Mouse (Mus musculus): Measurements from ENCODE around the gene Arhgap8. TPM values are rescaled to one million over a fixed set of nuclear protein-coding genes. Genes with fewer than 3 reads are reported as not detected.
"Not testable (repeated sequence)": the region's sequence is repeated elsewhere in the genome, so short reads cannot be mapped to it uniquely, and the experiment has no call there.

Arhgap8 gene
- polyA plus RNA-seq, 1 experiment from 2014 or later = 4.3 TPM

DNA sequence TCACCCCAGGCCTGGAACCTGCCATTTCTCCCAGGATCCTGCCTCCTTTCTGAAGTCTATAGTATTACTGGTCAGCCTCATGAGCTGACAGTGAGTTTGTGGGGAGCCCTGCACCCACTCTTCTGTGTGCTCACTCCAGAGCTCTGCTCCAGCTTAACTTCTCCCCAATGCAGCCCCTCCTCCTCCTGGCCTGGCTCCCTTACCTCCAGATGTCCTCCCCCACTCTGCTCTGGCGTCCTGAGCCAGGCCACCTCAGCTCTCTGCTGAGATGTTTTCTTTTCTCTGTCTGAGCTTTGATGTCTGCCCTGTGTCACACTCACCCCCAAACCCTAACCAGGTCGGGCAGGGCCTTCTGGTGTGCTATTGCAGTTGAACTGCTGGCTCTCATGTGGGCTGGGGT is 24.5 kb downstream of the Arhgap8 start:
- H3K36me3 ChIP-seq = no peaks in the 10 kb centered on the region
- no peak overlapping the region for H3K27ac ChIP-seq
- H3K4me1 ChIP-seq = peaks cover 5% of the 10 kb centered on the region; the same call in 1 of the 2 replicates
- no peak overlapping the region for H3K4me3 ChIP-seq
- no peak overlapping the region for H3K9ac ChIP-seq
- ATAC-seq (ENCODE audit: low FRiP score, low read depth) = no peak
- no peaks in the 10 kb centered on the region for H3K9me3 ChIP-seq
- no peak overlapping the region for H3K4me2 ChIP-seq (replicated peaks)
- H3K27me3 ChIP-seq (replicated peaks) = no peaks in the 10 kb centered on the region
- 12% methylated on average over 2 of the region's 2 CpGs for WGBS

DNA sequence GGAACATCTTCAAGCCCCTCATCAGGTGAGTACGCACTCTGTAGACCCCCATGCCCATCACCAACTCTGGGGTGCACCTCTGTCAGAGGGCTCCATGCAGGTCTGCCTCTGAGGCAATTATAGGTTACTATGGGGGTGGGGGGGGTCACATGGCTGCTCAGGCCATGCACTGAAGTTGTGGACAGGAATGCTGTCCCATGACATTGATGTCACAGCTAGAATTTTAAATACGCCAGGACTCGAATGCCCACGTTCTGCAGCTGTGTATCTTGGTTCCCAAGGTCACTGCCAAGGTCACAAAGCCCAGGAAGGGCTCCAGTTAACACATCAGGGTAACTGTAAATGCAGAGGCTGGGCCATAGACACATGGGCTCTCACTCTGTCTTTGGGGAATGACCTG is 26.0 kb downstream of the Arhgap8 start:
- Histone ChIP-seq H3K9me3 (no peaks in the 10 kb centered on the region), H3K4me2 (replicated peaks) (no peak overlapping the region), H3K36me3 (no peaks in the 10 kb centered on the region), H3K27ac (no peak overlapping the region), H3K9ac (no peak overlapping the region), H3K4me1 (peaks cover 5% of the 10 kb centered on the region; the same call in 1 of the 2 replicates), H3K4me3 (no peak overlapping the region), H3K27me3 (replicated peaks) (no peaks in the 10 kb centered on the region)
- 92% methylated on average over 4 of the region's 4 CpGs for WGBS
- no peak for ATAC-seq (ENCODE audit: low FRiP score, low read depth)

- Histone ChIP-seq H3K27ac (no peak overlapping the region), H3K36me3 (no peaks in the 10 kb centered on the region), H3K9ac (no peak overlapping the region), H3K9me3 (no peaks in the 10 kb centered on the region), H3K4me3 (no peak overlapping the region), H3K27me3 (replicated peaks) (0 out of 2 replicates have a peak, but pooled peaks cover 8% of the 10 kb centered on the region), H3K4me1 (peaks cover 24% of the 10 kb centered on the region), H3K4me2 (replicated peaks) (no peak overlapping the region)
- 12% methylated on average over 3 of the region's 3 CpGs for WGBS
- ATAC-seq (ENCODE audit: low FRiP score, low read depth) = peak; percentile 52; the same call in 1 of the 2 replicates
These were observed 35.1 kb downstream of the Arhgap8 start for GRCm38 (mm10) chr15:84754987-84755386.

DNA sequence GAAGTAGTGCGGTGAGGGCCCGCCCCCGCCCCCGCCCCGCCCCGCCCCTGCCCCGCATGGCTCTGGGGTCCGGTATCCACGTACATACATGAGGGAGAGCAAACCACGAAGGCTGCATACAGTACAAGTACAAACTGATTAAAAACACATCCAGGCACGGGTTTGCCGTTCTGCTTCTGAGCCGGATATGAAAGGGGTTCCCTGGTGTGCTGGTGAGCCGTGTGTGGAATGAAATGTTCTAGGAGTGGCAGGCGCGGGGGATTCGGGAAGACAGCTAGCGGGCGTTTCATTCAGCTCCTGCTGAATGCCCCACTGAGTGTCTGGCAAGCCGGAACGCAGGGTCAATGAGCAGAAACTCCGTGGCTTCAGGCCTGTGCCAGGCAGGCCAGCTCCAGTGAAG is 36.6 kb downstream of the Arhgap8 start:
- under 1% methylated on average over 22 of the region's 22 CpGs for WGBS
- Histone ChIP-seq H3K27me3 (replicated peaks) (0 out of 2 replicates have a peak, but pooled peaks cover 8% of the 10 kb centered on the region), H3K9ac (peak overlapping the region; percentile 47), H3K9me3 (no peaks in the 10 kb centered on the region), H3K4me1 (peaks cover 24% of the 10 kb centered on the region), H3K36me3 (no peaks in the 10 kb centered on the region), H3K4me3 (peak overlapping the region; percentile 29), H3K27ac (peak overlapping the region; percentile 59; the same call in 1 of the 2 replicates), H3K4me2 (replicated peaks) (peak overlapping the region; percentile 68)
- ATAC-seq (ENCODE audit: low FRiP score, low read depth) = peak; percentile 35; the same call in 1 of the 2 replicates

GRCm38 (mm10) chr15:84758493-84758892 is 38.6 kb downstream of the Arhgap8 start:
- no peak overlapping the region for H3K9ac ChIP-seq

DNA sequence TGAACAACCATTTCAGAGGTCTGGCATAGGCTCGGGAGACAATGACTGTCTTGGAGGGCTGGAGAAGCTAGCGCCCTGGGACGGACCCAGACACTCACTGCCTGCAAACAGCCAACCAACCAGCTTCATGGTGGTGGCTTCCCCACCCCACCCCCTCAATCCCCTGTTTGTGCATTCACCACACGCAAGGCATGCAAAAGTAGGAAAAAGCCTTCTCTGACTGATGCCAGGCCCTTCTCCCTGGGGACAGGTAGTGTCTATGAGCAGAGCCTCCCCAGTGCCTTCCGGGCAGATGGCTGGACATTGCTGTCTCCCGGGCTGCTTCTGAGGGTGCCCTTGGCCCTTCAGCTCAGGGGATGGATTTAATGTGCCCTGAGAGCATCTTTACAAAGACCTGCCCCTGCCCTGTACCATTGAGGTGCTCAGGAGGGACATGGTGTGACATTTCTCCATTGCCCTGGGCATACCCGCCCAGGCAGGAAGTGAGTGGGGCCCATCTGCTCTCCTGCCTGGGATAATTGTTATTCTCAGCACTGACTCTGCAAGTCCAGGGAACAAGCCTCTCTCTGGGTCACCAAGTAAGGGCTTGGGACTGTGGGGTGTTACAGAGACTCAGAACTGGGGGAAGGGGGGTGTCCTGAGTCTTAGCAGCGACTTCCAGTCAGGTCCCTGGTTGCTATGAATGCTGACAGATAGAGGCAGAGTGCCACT is 43.0 kb downstream of the Arhgap8 start:
- Histone ChIP-seq H3K27ac (peak overlapping the region; percentile 3; the same call in 1 of the 2 replicates), H3K36me3 (no peaks in the 10 kb centered on the region), H3K4me2 (replicated peaks) (0 out of 2 replicates have a peak overlapping the region, but pooled peaks have one; percentile 16), H3K9ac (no peak overlapping the region), H3K27me3 (replicated peaks) (no peaks in the 10 kb centered on the region), H3K4me1 (peaks cover 16% of the 10 kb centered on the region), H3K9me3 (no peaks in the 10 kb centered on the region), H3K4me3 (no peak overlapping the region)
- peak; percentile 61 for ATAC-seq (ENCODE audit: low FRiP score, low read depth)
- 46% methylated on average over 8 of the region's 8 CpGs for WGBS

More at GRCm38 (mm10) chr15:84758493-84758892, 38.6 kb downstream of the Arhgap8 start:
- Histone ChIP-seq H3K4me3 (no peak overlapping the region), H3K36me3 (no peaks in the 10 kb centered on the region), H3K4me2 (replicated peaks) (no peak overlapping the region), H3K27ac (no peak overlapping the region), H3K4me1 (peaks cover 25% of the 10 kb centered on the region), H3K9me3 (no peaks in the 10 kb centered on the region), H3K27me3 (replicated peaks) (0 out of 2 replicates have a peak, but pooled peaks cover 8% of the 10 kb centered on the region)
- ATAC-seq (ENCODE audit: low FRiP score, low read depth) = no peak
- 32% methylated on average over 4 of the region's 4 CpGs for WGBS

DNA sequence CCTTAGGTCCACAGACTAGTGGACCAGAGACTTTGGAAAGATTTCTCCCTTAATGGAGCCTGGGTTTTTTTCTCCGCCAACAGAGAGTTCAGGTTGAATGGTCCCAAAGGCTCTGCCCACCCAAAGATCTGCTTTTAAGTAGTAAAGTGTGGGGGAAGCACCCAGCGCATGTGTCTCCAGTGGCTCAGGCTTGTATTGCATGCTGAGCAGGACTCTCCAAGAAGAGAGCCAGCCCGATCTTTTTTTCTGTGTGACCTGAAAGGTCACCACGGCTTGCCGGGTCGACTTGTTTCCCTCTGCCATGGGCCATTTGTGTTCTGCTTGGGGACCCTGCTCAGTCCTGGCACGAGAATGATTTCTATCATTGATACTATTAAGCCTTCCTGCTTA is 43.6 kb downstream of the Arhgap8 start:
- H3K27ac ChIP-seq = peak overlapping the region; percentile 3; the same call in 1 of the 2 replicates
- 21% methylated on average over 7 of the region's 7 CpGs for WGBS
- H3K4me2 ChIP-seq (replicated peaks) = 0 out of 2 replicates have a peak overlapping the region, but pooled peaks have one; percentile 16
- no peaks in the 10 kb centered on the region for H3K9me3 ChIP-seq
- no peaks in the 10 kb centered on the region for H3K27me3 ChIP-seq (replicated peaks)
- no peak overlapping the region for H3K9ac ChIP-seq
- no peak for ATAC-seq (ENCODE audit: low FRiP score, low read depth)
- peaks cover 16% of the 10 kb centered on the region for H3K4me1 ChIP-seq
- H3K4me3 ChIP-seq = no peak overlapping the region
- H3K36me3 ChIP-seq = no peaks in the 10 kb centered on the region

DNA sequence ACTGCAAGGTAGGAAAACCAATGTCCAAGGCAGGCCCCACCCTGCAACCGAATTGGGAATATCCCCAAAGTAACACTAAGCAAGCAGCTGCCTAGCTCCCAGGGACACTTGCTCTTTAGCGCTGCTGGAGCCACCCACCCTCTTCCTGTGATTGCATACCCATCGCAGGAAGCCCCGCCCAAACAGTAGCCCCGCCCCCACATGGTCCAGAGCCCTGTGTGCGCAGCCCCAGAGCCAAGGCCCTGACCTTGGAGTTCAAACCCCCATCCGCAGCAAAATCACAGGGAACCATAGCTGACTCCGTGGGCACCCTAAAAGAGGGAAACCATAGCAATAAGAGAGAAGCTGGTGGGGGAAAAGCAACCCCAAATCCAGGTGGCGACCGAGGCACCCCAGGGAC is 46.8 kb downstream of the Arhgap8 start:
- Histone ChIP-seq H3K4me2 (replicated peaks) (no peak overlapping the region), H3K36me3 (no peaks in the 10 kb centered on the region), H3K27ac (no peak overlapping the region), H3K27me3 (replicated peaks) (no peaks in the 10 kb centered on the region), H3K9ac (no peak overlapping the region), H3K4me3 (no peak overlapping the region), H3K9me3 (no peaks in the 10 kb centered on the region), H3K4me1 (peaks cover 20% of the 10 kb centered on the region)
- ATAC-seq (ENCODE audit: low FRiP score, low read depth) = no peak
- 41% methylated on average over 10 of the region's 10 CpGs for WGBS

DNA sequence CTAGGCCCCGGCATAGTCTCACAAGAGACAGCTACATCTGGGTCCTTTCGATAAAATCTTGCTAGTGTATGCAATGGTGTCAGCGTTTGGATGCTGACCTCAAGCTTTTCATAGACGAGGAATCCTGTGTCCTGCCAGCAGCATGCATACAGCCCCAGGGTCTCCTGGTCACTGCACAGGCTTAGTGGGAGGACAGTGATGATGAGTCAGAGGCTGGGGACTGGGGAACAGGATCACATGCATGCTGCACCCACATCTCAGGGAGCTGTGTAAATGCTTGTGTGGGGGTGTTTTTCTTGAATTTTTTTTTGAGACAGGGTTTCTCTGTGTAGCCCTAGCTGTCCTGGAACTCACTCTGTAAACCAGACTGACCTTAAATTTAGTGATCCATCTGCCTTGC is 48.7 kb downstream of the Arhgap8 start:
- H3K4me2 ChIP-seq (replicated peaks); H3K36me3 ChIP-seq; H3K9ac ChIP-seq; H3K4me3 ChIP-seq; H3K27ac ChIP-seq; H3K9me3 ChIP-seq; H3K27me3 ChIP-seq (replicated peaks); ATAC-seq (ENCODE audit: low FRiP score, low read depth): not testable (repeated sequence)
- 89% methylated on average over 4 of the region's 4 CpGs for WGBS
- H3K4me1 ChIP-seq = peaks cover 26% of the 10 kb centered on the region

DNA sequence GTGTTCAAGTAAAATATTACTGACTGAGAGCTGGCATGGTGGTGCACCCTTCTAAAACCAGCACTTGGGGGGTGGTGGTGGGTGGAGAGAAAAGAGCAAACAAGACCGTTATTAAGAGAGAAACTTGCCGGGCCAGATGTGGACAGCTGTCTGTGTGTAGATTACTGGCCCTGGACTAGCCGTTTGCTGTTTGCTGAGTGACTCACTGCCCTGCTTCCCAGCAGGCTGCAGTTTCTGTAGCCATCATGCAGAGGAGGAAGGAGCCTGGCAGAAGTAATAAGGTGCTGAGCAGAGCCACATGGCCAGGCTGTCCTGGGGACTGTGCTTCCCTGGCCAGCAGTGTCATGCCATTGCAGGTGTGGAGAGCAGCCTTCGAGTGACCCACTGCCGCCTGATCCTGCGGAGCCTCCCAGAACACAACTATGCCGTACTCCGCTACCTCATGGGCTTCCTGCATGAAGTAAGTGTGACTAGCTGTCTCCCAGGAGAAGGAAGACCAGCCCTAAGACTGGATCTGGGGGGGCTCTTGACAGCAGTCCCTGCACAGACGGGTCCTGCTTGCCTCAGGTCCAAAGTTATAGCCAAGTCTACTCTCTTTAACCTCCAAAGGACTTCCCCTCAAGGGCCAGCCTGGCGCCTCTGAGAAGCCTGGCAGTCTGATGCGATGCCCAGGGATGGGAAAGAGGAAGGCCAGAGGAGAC is 49.9 kb downstream of the Arhgap8 start:
- Histone ChIP-seq H3K27ac (no peak overlapping the region), H3K36me3 (no peaks in the 10 kb centered on the region), H3K27me3 (replicated peaks) (no peaks in the 10 kb centered on the region), H3K9me3 (no peaks in the 10 kb centered on the region), H3K9ac (no peak overlapping the region), H3K4me1 (peaks cover 31% of the 10 kb centered on the region), H3K4me2 (replicated peaks) (no peak overlapping the region), H3K4me3 (no peak overlapping the region)
- 83% methylated on average over 11 of the region's 11 CpGs for WGBS
- ATAC-seq (ENCODE audit: low FRiP score, low read depth) = no peak

- Histone ChIP-seq H3K27ac (no peak overlapping the region), H3K9ac (no peak overlapping the region), H3K4me3 (no peak overlapping the region), H3K9me3 (no peaks in the 10 kb centered on the region), H3K36me3 (no peaks in the 10 kb centered on the region), H3K4me1 (peaks cover 49% of the 10 kb centered on the region), H3K27me3 (replicated peaks) (no peaks in the 10 kb centered on the region), H3K4me2 (replicated peaks) (no peak overlapping the region)
- ATAC-seq (ENCODE audit: low FRiP score, low read depth) = no peak
- 81% methylated on average over 21 of the region's 21 CpGs for WGBS
These were observed 52.6 kb downstream of the Arhgap8 start for GRCm38 (mm10) chr15:84772191-84773111.
